Mouse (Mus musculus) inflammation-experienced regulatory T-cells, adult 6 months (primary cell): ENCODE data around the gene Cep162. TPM values are rescaled to one million over a fixed set of nuclear protein-coding genes. Genes with fewer than 3 reads are reported as not detected.

Source experiments
- ATAC-seq: one replicate; pipeline ENCODE4 v1.8.0; 2017
- polyA plus RNA-seq, 3 experiments: library from polyadenylated mRNA; unstranded; fragments of 100-300 nt; shearing (Covaris generic); gene quantifications; one replicate each; pipeline ENCODE4 v1.2.1; 2017

Cep162 gene
- polyA plus RNA-seq, 3 experiments from 2014 or later: 13.7 to 16.1 (median 15.4) TPM

DNA sequence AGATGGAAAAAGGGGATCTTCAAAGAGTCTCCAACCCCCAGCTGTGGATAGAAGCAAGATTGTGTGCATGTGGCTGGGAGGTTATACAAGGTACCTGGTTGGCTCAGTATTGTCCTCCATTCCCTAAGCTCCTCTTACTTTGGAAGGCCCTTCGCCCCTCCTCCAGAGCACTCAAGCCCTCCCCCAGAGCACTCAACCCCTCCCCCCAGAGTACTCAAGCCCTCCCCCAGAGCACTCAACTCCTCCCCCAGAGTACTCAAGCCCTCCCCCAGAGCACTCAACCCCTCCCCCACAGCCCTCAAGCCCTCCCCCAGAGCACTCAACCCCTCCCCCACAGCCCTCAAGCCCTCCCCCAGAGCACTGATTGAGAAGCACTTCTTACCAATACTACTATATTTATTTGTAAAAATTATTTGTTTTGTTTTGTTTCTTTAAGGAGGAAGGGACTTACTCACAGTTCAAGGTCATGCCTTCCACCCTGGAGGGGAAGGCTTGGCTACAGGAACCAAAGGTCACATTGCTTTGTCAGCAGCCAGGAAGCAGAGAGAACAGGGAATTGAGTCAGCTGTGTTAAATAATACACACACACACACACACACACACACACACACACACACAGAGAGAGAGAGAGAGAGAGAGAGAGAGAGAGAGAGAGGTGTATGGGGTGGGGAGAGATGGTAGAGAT is 102.6 kb downstream of the Cep162 start:
- ATAC-seq: no peak

DNA sequence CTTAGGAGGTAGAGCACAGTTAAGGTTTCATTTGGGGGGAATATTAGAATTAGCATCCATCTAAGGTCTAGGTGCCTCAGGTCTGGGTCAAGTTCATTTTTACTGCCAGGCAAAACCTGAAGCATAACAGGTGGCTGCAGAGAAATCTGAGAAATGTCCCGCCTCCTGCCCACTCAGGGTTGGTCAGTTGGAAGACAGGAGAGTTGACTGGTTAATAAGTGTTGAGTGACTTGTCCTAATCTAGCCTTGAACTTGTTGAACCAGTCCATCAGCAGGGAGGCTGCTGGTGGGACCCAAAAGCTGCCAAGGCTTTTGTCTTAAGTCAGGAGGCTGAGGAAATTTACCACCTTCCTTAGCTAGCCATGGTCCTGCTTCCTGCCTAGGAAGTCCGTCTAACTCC is 107.4 kb downstream of the Cep162 start:
- ATAC-seq: no peak

DNA sequence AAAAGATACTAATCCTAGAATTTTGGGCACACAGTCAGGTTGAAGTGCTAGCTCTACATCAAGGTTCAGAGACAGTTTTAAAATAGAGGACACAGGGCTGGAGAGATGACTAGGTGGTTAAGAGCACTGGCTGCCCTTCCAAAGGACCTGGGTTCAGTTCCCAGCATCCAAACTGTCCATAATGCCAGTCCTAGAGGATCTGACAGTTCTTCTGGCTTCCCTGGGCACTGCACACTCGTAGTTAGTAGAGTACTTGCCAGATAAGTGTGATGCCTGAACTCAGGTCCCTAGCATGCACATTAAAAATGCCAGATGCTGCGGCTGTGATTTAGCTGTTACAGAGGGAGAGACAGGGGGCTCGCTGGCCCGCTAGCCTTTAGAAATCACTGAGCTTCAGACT is 108.9 kb downstream of the Cep162 start:
- ATAC-seq: no peak

DNA sequence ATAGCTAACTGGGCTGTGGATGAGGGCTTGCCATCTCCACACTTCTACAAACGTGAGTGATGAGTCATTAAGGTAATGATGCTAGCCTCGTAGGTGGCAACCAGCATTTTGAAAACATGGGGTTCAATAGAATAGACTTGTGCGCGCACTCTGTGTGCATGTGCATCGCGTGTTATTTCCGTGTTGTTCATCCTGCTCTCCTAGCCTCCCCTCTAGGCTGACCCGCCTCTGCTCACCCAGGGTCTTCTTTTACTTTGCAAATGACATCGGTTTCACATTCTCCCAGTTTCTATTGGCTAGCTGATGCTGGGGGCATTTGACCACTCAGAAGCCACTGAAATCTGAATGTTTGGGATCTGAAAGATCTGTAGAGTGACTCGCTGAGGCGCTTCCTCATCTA is 109.7 kb downstream of the Cep162 start:
- no peak for ATAC-seq

DNA sequence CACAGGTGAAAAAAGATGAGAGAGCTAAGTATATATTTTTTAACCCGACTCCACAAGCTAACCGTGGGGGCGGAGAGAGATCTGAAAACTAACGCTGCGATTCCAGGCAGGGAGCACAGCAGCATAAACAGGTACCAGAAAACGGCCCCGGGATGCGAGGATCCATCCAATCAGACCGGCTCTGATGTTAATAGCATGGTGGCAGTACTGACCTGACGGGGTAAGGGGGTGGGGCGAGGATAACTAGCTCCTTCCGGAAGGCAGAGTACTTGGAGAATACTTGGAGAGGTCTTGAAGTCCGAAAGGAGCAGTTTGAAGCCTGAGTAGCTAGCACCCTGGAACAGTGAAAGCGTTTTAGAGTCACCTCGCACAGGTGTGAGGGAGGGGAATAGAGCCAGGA is 110.2 kb downstream of the Cep162 start:
- ATAC-seq: no peak

DNA sequence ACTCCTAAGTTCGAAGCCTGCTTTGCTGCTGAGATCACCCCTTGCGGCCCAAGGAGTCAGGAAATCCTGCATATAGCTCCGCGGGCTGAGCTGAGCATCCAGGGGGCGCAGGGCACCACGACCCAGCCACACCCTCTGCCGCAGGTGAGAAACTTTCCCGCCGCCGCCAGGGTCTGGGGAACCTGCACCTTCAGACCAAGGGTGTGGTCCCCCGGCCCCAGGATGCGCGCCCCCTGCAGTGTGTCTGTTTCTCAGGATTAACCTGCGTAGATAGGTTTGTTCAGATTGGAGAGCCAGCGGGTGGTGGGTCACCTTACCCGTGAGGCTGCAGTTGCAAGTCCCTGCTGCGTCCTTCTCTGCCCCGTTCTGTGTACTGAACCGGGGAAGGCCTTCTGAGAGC is 110.8 kb downstream of the Cep162 start:
- no peak for ATAC-seq

DNA sequence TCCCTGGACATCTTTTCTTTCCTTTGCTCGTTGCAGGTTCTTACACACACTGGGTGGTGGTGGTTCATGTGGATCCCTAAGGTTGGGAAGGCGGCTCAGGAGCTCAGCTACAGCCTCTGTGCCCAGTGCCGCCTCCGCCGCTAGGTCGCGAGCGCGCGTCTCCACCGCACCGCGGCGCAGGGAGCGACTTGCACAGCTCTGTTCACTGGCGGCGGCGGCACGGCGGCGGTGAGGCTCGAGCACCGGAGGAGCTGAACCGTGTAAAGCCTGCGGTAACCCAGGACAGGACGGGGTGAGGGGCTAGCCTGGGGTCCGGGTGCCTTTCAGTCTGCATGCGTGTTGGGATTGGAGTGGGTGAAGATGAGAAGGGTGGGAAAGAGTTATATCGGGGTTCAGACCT is 111.2 kb downstream of the Cep162 start, which contains the start of gene Mrap2:
TSS of gene Mrap2 (plus strand) at position 201 of the 400 bp plus-strand sequence.
- no peak for ATAC-seq

DNA sequence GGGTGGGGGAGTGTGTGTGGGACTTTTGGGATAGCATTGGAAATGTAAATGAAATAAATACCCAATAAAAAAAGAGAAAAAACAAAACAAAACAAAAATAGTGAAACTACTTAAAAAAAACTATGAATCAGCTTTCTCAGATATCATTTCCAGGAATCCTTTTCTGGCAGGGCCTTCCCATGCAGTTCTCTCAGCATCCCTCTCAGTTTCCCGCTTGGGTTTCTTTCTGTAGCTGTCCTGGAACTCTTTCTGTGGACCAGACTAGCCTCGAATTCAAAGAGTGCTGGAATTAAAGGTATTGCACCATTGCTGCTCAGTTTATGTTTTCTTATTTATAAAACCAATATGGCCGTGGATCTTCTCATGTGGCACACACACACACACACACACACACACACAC is 112.3 kb downstream of the Cep162 start:
- no peak for ATAC-seq

Other genes with a start within 250 kb of the Cep162 start
- gene Ripply2, start 240.0 kb downstream of the Cep162 start, polyA plus RNA-seq: not detected
- 10 to 100 TPM; 22.9 to 44.6 (median 23.7) TPM for gene Cyb5r4, start 233.5 kb downstream of the Cep162 start, polyA plus RNA-seq
- gene Mrap2, start 111.2 kb downstream of the Cep162 start, polyA plus RNA-seq: under 1 TPM in 2 of 3 experiments, not detected in 1; 0.24 to 0.28 TPM